Mouse (Mus musculus) midbrain, embryonic 10.5 days (tissue): Measurements from ENCODE around the gene Eif5a. TPM values are rescaled to one million over a fixed set of nuclear protein-coding genes. Genes with fewer than 3 reads are reported as not detected.

Source experiments
- DNase-seq: peaks from one replicate; pipeline ENCODE4 v3.0.0-alpha.2; 2017; ENCODE audit warnings: low spot score
- H3K27ac ChIP-seq: fragments of 300-500 bp; sonication (generic); replicated peaks from 2 replicates; pipeline ENCODE4 v1.5.1; 2016; ENCODE audit warnings: mild to moderate bottlenecking
- H3K27me3 ChIP-seq: fragments of 300-500 bp; sonication (generic); 2 replicates; pipeline ENCODE4 v1.6.1; 2016; ENCODE audit warnings: low read depth, mild to moderate bottlenecking; ENCODE audit not compliant: poor library complexity, severe bottlenecking
- H3K36me3 ChIP-seq: fragments of 300-500 bp; sonication (generic); 2 replicates; pipeline ENCODE4 v1.6.1; 2016; ENCODE audit warnings: mild to moderate bottlenecking, moderate library complexity
- H3K4me1 ChIP-seq: fragments of 300-500 bp; sonication (generic); 2 replicates; pipeline ENCODE4 v1.6.1; 2016
- H3K4me3 ChIP-seq: fragments of 300-500 bp; sonication (generic); 2 replicates; pipeline ENCODE4 v1.5.1; 2016; ENCODE audit warnings: mild to moderate bottlenecking, moderate library complexity
- H3K9me3 ChIP-seq: fragments of 300-500 bp; sonication (generic); replicated peaks from 2 replicates; pipeline ENCODE4 v1.6.1; 2016; ENCODE audit warnings: mild to moderate bottlenecking
- WGBS: fragments of 180-500 bp; shearing (Covaris S2); methylation state at CpG from one replicate; pipeline ENCODE4 v1.1.7; 2016; 5-methylcytosine and 5-hydroxymethylcytosine counted together
- polyA plus RNA-seq: library from polyadenylated mRNA; unstranded; fragments of >200 nt; fragmentation: Nextera tagmentation; extraction: Ambion mirVana; gene quantifications from 2 replicates; pipeline ENCODE4 v1.2.1, GENCODE M21; 2016

Gene Eif5a
- polyA plus RNA-seq, 1 experiment from 2014 or later: 2,701 TPM

DNA sequence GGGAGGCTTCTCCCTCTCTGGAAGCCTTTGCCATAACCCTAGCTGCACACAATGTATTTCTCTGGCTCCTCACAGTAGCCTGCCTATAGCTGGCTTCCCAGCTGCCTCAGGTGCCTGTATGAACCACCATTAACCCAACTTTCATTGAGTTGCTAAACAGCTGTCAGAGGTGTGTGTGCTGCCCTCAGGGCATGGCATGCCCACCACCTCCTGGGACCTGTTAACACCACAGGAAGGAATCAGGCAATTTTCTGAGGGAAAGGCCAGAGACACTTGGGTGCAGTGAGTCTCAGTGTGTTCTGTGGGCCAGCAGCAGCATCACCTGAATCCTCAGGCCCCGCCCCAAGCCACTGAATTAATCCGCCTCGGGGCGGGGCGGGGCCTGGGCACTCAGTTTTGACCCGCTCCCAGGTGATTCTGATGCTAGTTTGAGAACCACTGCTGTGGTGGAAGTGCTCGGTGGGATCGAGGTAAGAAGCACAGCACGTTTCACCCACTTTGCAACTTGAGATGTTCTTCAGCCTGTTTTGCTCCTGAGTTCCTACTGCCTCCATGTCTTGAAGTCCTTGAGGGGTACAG lies 16.7 kb upstream of the Eif5a start:
- WGBS: 27% methylated on average over 9 of the region's 9 CpGs
- DNase-seq: no peak
- no peaks in the 10 kb centered on the region for H3K9me3 ChIP-seq
- peaks cover 9% of the 10 kb centered on the region; the same call in 1 of the 2 replicates for H3K36me3 ChIP-seq
- peak overlapping the region; percentile 14; the same call in 1 of the 2 replicates for H3K4me3 ChIP-seq
- H3K4me1 ChIP-seq: peaks cover 43% of the 10 kb centered on the region
- peaks cover 62% of the 10 kb centered on the region for H3K27me3 ChIP-seq
- H3K27ac ChIP-seq: no peak overlapping the region

DNA sequence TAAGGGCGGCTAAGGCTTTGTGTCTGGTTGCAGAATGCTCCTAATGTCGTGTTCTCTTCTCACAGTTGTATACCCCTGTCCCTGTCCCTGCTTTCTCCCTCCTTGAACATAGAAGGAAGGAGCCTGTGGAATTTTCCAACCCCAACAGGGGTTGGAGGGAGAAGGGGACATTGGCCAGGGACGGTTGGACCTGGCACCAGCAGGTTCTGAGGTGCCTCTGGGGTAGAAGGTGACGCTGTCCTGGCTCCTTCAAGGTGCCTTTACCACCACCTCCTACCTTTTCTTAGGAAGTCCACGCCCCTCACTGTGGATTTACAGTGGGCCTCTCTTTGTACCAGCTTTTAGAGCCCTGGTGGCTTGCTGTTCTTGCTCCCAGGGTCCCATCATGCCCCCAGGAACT lies 16.1 kb upstream of the Eif5a start:
- WGBS: 76% methylated on average over 5 of the region's 5 CpGs
- Histone ChIP-seq H3K27ac (no peak overlapping the region), H3K4me3 (peak overlapping the region; percentile 3; the same call in 1 of the 2 replicates), H3K36me3 (peaks cover 5% of the 10 kb centered on the region; the same call in 1 of the 2 replicates), H3K27me3 (peaks cover 62% of the 10 kb centered on the region), H3K4me1 (peaks cover 43% of the 10 kb centered on the region), H3K9me3 (no peaks in the 10 kb centered on the region)
- DNase-seq: no peak

DNA sequence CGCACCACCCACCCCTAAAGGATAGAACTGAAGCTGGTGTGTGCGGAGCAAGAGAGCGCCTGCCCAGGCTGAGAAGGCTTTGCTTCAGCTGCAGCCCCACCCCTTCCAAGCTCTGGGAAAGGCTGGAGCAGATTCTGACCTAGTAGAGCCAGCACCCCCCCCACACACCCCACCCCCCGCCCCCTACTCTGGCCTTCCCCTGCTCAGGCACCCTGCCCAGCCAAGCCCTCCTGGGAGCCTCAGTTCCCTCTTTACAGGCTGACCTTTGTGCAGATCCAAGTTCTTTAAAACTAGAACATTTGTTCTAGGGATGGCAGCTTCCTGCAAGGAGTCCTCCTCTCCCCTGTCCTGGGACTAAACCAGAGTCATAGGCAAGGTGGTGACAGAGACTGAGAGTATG lies 15.6 kb upstream of the Eif5a start:
- Histone ChIP-seq H3K36me3 (peaks cover under 1% of the 10 kb centered on the region; the same call in 1 of the 2 replicates), H3K27ac (no peak overlapping the region), H3K4me1 (peaks cover 43% of the 10 kb centered on the region), H3K9me3 (no peaks in the 10 kb centered on the region), H3K27me3 (peaks cover 62% of the 10 kb centered on the region), H3K4me3 (peak overlapping the region; percentile 3; the same call in 1 of the 2 replicates)
- no peak for DNase-seq
- WGBS: 48% methylated on average over 4 of the region's 4 CpGs

DNA sequence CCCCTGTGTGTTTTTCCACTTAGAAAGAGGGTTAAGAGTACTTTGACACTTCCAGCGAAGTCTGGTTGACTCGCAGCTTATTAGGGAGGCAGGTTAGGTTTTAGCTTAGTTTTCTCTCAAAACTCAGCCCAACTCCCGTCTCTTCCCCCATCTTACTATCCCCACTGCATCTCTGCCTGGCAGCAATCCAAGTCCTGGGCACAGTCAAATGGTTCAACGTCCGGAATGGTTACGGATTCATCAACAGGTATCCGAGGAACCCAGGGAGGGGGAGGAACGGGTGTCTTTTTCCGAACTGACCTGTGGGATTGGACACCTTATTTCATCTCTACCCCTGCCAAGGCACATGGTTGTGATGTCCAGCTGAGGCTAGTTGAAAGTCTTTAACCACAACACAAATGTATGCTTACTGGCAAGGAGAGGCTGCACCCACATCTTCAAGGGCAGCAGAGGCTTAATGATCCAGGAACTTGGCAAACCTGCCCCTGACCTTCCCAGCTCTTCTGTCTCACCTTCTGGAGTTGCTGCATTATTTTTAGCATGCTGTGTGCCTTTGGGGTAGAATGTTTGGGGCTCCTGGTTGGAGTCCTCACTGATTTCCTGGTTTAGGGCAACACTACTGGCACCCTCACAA lies 15.1 kb upstream of the Eif5a start:
- 53% methylated on average over 9 of the region's 9 CpGs for WGBS
- Histone ChIP-seq H3K4me1 (peaks cover 43% of the 10 kb centered on the region), H3K9me3 (no peaks in the 10 kb centered on the region)

GRCm38 (mm10) chr11:69936156-69936555 lies 14.4 kb upstream of the Eif5a start:
- DNase-seq: no peak
- 3% methylated on average over 30 of the region's 30 CpGs for WGBS

More for the DNA sequence above, 15.1 kb upstream of the Eif5a start:
- Histone ChIP-seq H3K27me3 (peaks cover 62% of the 10 kb centered on the region), H3K4me3 (peak overlapping the region; percentile 72), H3K27ac (no peak overlapping the region), H3K36me3 (no peaks in the 10 kb centered on the region)
- DNase-seq: no peak

GRCm38 (mm10) chr11:69935137-69935879 lies 13.6 kb upstream of the Eif5a start, which contains the start of gene Ybx2:
Gene Ybx2, plus strand, starts transcription at chr11:69935796.
- peak within 1 kb of the TSS; percentile 72 for H3K4me3 ChIP-seq
- H3K27me3 ChIP-seq: peaks cover 62% of the 10 kb centered on the region
- H3K4me1 ChIP-seq: peaks cover 43% of the 10 kb centered on the region
- no peaks in the 10 kb centered on the region for H3K36me3 ChIP-seq
- H3K27ac ChIP-seq: peak within 1 kb of the TSS; percentile 84
- WGBS: 1% methylated on average over 62 of the region's 62 CpGs
- peak; percentile 90 for DNase-seq
- no peaks in the 10 kb centered on the region for H3K9me3 ChIP-seq

More at GRCm38 (mm10) chr11:69936156-69936555, 14.4 kb upstream of the Eif5a start:
- Histone ChIP-seq H3K36me3 (no peaks in the 10 kb centered on the region), H3K9me3 (no peaks in the 10 kb centered on the region), H3K27ac (peak overlapping the region; percentile 84), H3K4me1 (peaks cover 43% of the 10 kb centered on the region), H3K4me3 (peak overlapping the region; percentile 72), H3K27me3 (peaks cover 62% of the 10 kb centered on the region)

- Histone ChIP-seq H3K4me1 (peaks cover 43% of the 10 kb centered on the region), H3K27me3 (peaks cover 56% of the 10 kb centered on the region), H3K4me3 (peak overlapping the region; percentile 72), H3K9me3 (no peaks in the 10 kb centered on the region), H3K36me3 (no peaks in the 10 kb centered on the region), H3K27ac (no peak overlapping the region)
- WGBS: 20% methylated on average over 6 of the region's 6 CpGs
- DNase-seq: no peak
Measured at GRCm38 (mm10) chr11:69934681-69935080, 12.9 kb upstream of the Eif5a start.

DNA sequence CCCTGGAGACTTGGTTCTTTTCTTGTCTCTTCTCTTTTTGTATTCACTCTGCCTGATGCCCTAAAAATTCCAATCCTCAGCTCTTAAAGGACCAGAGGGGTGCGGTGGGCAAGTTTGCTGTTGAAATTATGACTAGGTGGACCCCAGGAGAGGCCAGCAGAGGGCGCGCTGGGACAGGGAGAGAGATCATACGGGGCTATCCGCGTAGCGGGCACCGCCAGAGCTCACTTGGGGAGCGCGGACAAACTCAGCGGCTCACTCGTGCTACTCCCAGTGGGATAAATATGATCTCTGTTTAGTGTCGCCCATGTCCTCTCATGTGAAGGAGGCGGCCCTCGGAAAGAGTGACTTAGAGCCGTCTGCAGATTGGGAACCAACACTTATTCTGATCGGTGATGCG lies 12.4 kb upstream of the Eif5a start:
- no peaks in the 10 kb centered on the region for H3K36me3 ChIP-seq
- WGBS: 1% methylated on average over 18 of the region's 18 CpGs
- peak; percentile 94 for DNase-seq
- no peak overlapping the region for H3K27ac ChIP-seq
- peaks cover 51% of the 10 kb centered on the region for H3K27me3 ChIP-seq
- H3K9me3 ChIP-seq: no peaks in the 10 kb centered on the region
- peaks cover 43% of the 10 kb centered on the region for H3K4me1 ChIP-seq
- H3K4me3 ChIP-seq: peak overlapping the region; percentile 72

- Histone ChIP-seq H3K4me3 (no peak overlapping the region), H3K9me3 (no peaks in the 10 kb centered on the region), H3K36me3 (no peaks in the 10 kb centered on the region), H3K27me3 (peaks cover 40% of the 10 kb centered on the region), H3K27ac (no peak overlapping the region), H3K4me1 (peaks cover 38% of the 10 kb centered on the region)
- WGBS: 82% methylated on average over 4 of the region's 4 CpGs
- no peak for DNase-seq
Measured at GRCm38 (mm10) chr11:69933066-69933465, 11.3 kb upstream of the Eif5a start.

DNA sequence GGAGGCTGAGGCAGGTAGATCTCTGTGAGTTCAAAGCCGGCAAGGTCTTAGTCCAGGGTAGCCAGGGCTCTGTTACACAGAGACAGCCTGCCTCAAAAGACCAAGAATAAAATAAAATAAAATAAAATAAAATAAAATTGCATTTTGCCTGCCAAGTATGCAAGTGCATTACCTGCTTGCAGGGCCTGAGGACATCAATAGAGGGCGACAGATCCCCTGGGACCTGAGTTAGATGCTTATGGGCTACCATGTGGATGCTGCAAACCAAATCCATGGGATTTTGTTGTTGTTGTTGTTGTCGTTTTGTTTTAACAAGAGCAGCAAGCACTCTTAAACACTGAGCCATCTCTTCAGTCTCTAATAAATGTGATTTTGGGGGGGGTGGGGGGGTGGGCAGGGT lies 10.5 kb upstream of the Eif5a start:
- Histone ChIP-seq H3K36me3 (no peaks in the 10 kb centered on the region), H3K4me1 (peaks cover 34% of the 10 kb centered on the region), H3K9me3 (no peaks in the 10 kb centered on the region), H3K27me3 (peaks cover 32% of the 10 kb centered on the region), H3K27ac (no peak overlapping the region), H3K4me3 (no peak overlapping the region)
- DNase-seq: no peak
- 38% methylated on average over 3 of the region's 3 CpGs for WGBS

DNA sequence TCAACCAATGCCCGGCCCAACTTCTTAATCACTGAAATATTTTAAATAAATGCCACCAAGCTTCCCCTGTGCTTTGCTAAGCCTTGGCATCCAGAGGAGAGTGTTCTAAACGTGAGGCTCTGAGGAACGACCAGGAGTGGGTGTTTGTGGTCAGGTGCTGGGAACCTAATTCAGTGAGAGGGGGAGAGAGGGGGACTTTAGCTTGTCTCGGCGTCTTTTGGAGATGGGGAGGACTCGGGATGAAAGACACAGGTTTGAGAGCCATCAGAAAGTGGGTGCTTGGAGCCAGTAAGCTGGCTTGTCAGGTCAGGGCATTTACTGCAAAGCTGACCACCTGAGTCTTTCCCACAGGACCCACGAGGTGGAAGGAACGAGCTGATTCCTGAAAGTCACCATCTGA lies 10.0 kb upstream of the Eif5a start:
- Histone ChIP-seq H3K36me3 (no peaks in the 10 kb centered on the region), H3K4me1 (peaks cover 29% of the 10 kb centered on the region), H3K4me3 (no peak overlapping the region), H3K27me3 (peaks cover 27% of the 10 kb centered on the region), H3K9me3 (no peaks in the 10 kb centered on the region), H3K27ac (no peak overlapping the region)
- 74% methylated on average over 8 of the region's 8 CpGs for WGBS
- DNase-seq: no peak

- no peak for DNase-seq
- Histone ChIP-seq H3K36me3 (no peaks in the 10 kb centered on the region), H3K27ac (no peak overlapping the region), H3K9me3 (no peaks in the 10 kb centered on the region), H3K27me3 (peaks cover 20% of the 10 kb centered on the region), H3K4me1 (peaks cover 22% of the 10 kb centered on the region), H3K4me3 (no peak overlapping the region)
- WGBS: 80% methylated on average over 3 of the region's 3 CpGs
Measured at GRCm38 (mm10) chr11:69930967-69931537, 9.3 kb upstream of the Eif5a start.
